23 mouse cellular contexts compared by ENCODE assay signal in the genomic region with DNA sequence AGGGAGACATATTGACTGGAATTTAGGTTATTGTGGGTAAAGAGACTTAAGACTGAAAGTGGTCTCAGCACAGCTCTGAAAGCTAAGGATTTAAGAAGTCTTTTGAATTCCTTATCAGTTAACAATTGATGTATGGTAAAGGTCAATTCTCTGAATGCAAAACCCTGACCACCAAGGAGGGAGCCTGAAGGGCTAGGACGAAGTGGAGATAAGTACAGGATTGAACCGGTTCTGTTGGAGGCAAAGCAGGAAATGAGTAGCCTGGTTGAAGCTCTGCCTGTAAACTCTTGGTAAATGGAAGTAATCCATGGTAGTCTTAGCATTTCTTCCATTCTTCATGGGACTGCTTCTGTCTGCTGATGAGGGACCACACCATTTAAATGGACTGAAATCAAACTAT. TPM values are rescaled to one million over a fixed set of nuclear protein-coding genes. Genes with fewer than 3 reads are reported as not detected.
DNase-seq lines count a peak whose midpoint lies in the region; ATAC-seq and TF ChIP-seq lines count a peak whose summit lies in the region.
"Had no signal": no experiment of that assay in that cellular context is flagged by ENCODE, and none has a peak within 500 bp of the region (broad histone marks: within the 10 kb centered on the region; RNA-seq: fewer than 3 reads in every experiment).

No protein-coding gene starts in this region.

- no peak for ATAC-seq in heart, postnatal 0 days (ENCODE audit: insufficient read depth, low read depth)
- 0 out of 2 replicates have a peak, but pooled peaks have one; percentile 51 for ATAC-seq in stomach, embryonic 15.5 days (ENCODE audit: insufficient read depth, low FRiP score, low read depth)
- no peak for ATAC-seq in midbrain, embryonic 11.5 days (ENCODE audit: low FRiP score)
- ATAC-seq: activated CD4-positive, CD25-positive, alpha-beta regulatory T cell, adult 4 months; CD4-positive, CD25-positive, alpha-beta regulatory T cell, adult 4 months; forebrain, embryonic 14.5 days; inflammation-experienced regulatory T-cells, adult 6 months had no signal

- H3K27ac ChIP-seq in heart, postnatal 0 days (ENCODE audit: low read depth): 0 out of 2 replicates have a peak overlapping the region, but pooled peaks have one; percentile 60
- peak overlapping the region; percentile 75 for H3K27ac ChIP-seq in embryonic fibroblast, embryonic 13.5 days (ENCODE audit: insufficient read depth, low read length)
- H3K27ac ChIP-seq in stomach, embryonic 15.5 days: no peak overlapping the region
- H3K27ac ChIP-seq in midbrain, embryonic 11.5 days (ENCODE audit: low read depth, low read length): no peak overlapping the region
- H3K27ac ChIP-seq: embryonic facial prominence, embryonic 13.5 days; hindbrain, embryonic 15.5 days had no signal

- H3K4me2 ChIP-seq in heart, postnatal 0 days (ENCODE audit: low read depth, low read length): no peak overlapping the region
- no peak overlapping the region for H3K4me2 ChIP-seq in stomach, embryonic 15.5 days
- no peak overlapping the region for H3K4me2 ChIP-seq in midbrain, embryonic 11.5 days
- H3K4me2 ChIP-seq: embryonic facial prominence, embryonic 13.5 days; heart, embryonic 12.5 days; hindbrain, embryonic 15.5 days had no signal

- DNase-seq in heart, postnatal 0 days (ENCODE audit: low spot score): no peak
- no peak for DNase-seq in heart, adult 18-20 months
- peak; percentile 68 for DNase-seq in 416B (ENCODE audit: low read depth)
- no peak for DNase-seq in urinary bladder, adult 18-20 months (ENCODE audit: low spot score in 2 of 2)
- no peak for DNase-seq in midbrain, embryonic 11.5 days (ENCODE audit: low spot score, missing footprints)
- DNase-seq in gastrocnemius, adult 8-10 months (ENCODE audit: low spot score in 2 of 2): no peak
- DNase-seq: adrenal gland, postnatal 25 days; B cell, adult 2 months; cerebellum, adult 18-20 months; cerebellum, adult 9-11 months; cerebellum, postnatal 36 days; gastrocnemius, postnatal 14 days; heart, postnatal 36 days; kidney, adult 18-20 months had no signal

- WGBS in heart, postnatal 0 days: 34% methylated on average over 2 of the region's 2 CpGs
- WGBS in stomach, embryonic 15.5 days: 33% methylated on average over 2 of the region's 2 CpGs
- 29% methylated on average over 2 of the region's 2 CpGs for WGBS in midbrain, embryonic 11.5 days

- no peaks in the 10 kb centered on the region for H3K36me3 ChIP-seq in heart, postnatal 0 days (replicated peaks; ENCODE audit: control insufficient read depth, insufficient read depth, low read length)
- no peaks in the 10 kb centered on the region for H3K36me3 ChIP-seq in stomach, embryonic 15.5 days
- no peaks in the 10 kb centered on the region for H3K36me3 ChIP-seq in midbrain, embryonic 11.5 days (ENCODE audit: control insufficient read depth, insufficient read depth, low read length)
- H3K36me3 ChIP-seq: embryonic facial prominence, embryonic 13.5 days; heart, embryonic 12.5 days; hindbrain, embryonic 15.5 days had no signal

- no peak overlapping the region for H3K9ac ChIP-seq in heart, postnatal 0 days (replicated peaks; ENCODE audit: low read depth, low read length)
- no peak overlapping the region for H3K9ac ChIP-seq in stomach, embryonic 15.5 days
- H3K9ac ChIP-seq in midbrain, embryonic 11.5 days (ENCODE audit: low read length): no peak overlapping the region
- H3K9ac ChIP-seq: embryonic facial prominence, embryonic 13.5 days; heart, embryonic 12.5 days; hindbrain, embryonic 15.5 days had no signal

- H3K9me3 ChIP-seq in heart, postnatal 0 days (replicated peaks; ENCODE audit: control insufficient read depth, low read length): no peaks in the 10 kb centered on the region
- H3K9me3 ChIP-seq in stomach, embryonic 15.5 days: no peaks in the 10 kb centered on the region
- no peaks in the 10 kb centered on the region for H3K9me3 ChIP-seq in midbrain, embryonic 11.5 days (ENCODE audit: control insufficient read depth, low read length)
- H3K9me3 ChIP-seq: embryonic facial prominence, embryonic 13.5 days; heart, embryonic 12.5 days; hindbrain, embryonic 15.5 days had no signal

- no peak overlapping the region for H3K4me3 ChIP-seq in heart, postnatal 0 days (ENCODE audit: low read depth, low read length)
- H3K4me3 ChIP-seq in embryonic fibroblast, embryonic 13.5 days (ENCODE audit: insufficient read depth, low read length): no peak overlapping the region
- H3K4me3 ChIP-seq in stomach, embryonic 15.5 days (replicated peaks): no peak overlapping the region
- no peak overlapping the region for H3K4me3 ChIP-seq in midbrain, embryonic 11.5 days (ENCODE audit: low read depth, low read length)
- H3K4me3 ChIP-seq: embryonic facial prominence, embryonic 13.5 days; heart, embryonic 12.5 days; hindbrain, embryonic 15.5 days had no signal

- no peak for TF ChIP-seq EP300 in heart, postnatal 0 days (IDR thresholded peaks at IDR 0.05; ENCODE audit: low read depth)

- no peak for TF ChIP-seq CTCF in heart, postnatal 0 days (IDR thresholded peaks at IDR 0.05; ENCODE audit: low read depth)
- no peak for TF ChIP-seq CTCF in embryonic fibroblast, embryonic 13.5 days (IDR thresholded peaks at IDR 0.05; ENCODE audit: borderline replicate concordance, insufficient read depth, low read length)

- no peak for TF ChIP-seq POLR2A in embryonic fibroblast, embryonic 13.5 days (IDR thresholded peaks at IDR 0.05; ENCODE audit: low read depth, low read length)

- peaks cover 21% of the 10 kb centered on the region for H3K4me1 ChIP-seq in heart, postnatal 0 days (ENCODE audit: control insufficient read depth, insufficient read depth)
- peaks cover 10% of the 10 kb centered on the region for H3K4me1 ChIP-seq in embryonic fibroblast, embryonic 13.5 days (ENCODE audit: control insufficient read depth, insufficient read depth, low read length)
- H3K4me1 ChIP-seq in stomach, embryonic 15.5 days: no peaks in the 10 kb centered on the region
- no peaks in the 10 kb centered on the region for H3K4me1 ChIP-seq in midbrain, embryonic 11.5 days (ENCODE audit: control insufficient read depth, insufficient read depth, low read length)
- H3K4me1 ChIP-seq: hindbrain, embryonic 15.5 days had no signal

- no peaks in the 10 kb centered on the region for H3K27me3 ChIP-seq in heart, postnatal 0 days (ENCODE audit: control insufficient read depth, insufficient read depth, low read length)
- no peaks in the 10 kb centered on the region for H3K27me3 ChIP-seq in stomach, embryonic 15.5 days (replicated peaks)
- H3K27me3 ChIP-seq in midbrain, embryonic 11.5 days (ENCODE audit: control insufficient read depth, insufficient read depth, low read length): no peaks in the 10 kb centered on the region
- H3K27me3 ChIP-seq: embryonic facial prominence, embryonic 13.5 days; heart, embryonic 12.5 days; hindbrain, embryonic 15.5 days had no signal

RNA-seq across cellular contexts. Expression of a gene that starts 17.5 kb away (rescaled TPM):
- total RNA-seq in heart, postnatal 0 days (2014; rRNA removed; ENCODE audit: low replicate concordance): 65.3 and 92.1 TPM in 2 replicates
- 54.6 and 59.6 TPM in 2 replicates for polyA plus RNA-seq in heart, postnatal 0 days (2015; fragmentation: Nextera tagmentation; extraction: Ambion mirVana)
- total RNA-seq in heart, adult 18-20 months (2021): 10 to 100 TPM; 64.8 to 69.7 TPM
- 105 and 134 TPM in 2 replicates for polyA plus RNA-seq in embryonic fibroblast, embryonic 13.5 days (2011; ENCODE audit: insufficient read length, low read depth, missing spikeins)
- 80.4 and 88.9 TPM in 2 replicates for polyA plus RNA-seq in stomach, embryonic 15.5 days (2015; fragmentation: Nextera tagmentation; extraction: Ambion mirVana)
- polyA plus RNA-seq in midbrain, embryonic 11.5 days (2014; fragmentation: Nextera tagmentation; extraction: Ambion mirVana): 54.6 and 59.5 TPM in 2 replicates
- 10 to 100 TPM; 15.9 to 31.8 (median 21.1) TPM for total RNA-seq in gastrocnemius, adult 8-10 months (2022)

Comparison
In these comparisons a context has a peak if more than half of its experiments do, and no peak if none do; other contexts are left out.
1. H3K27ac ChIP-seq: peak in heart, postnatal 0 days (single experiment) and embryonic fibroblast, embryonic 13.5 days (single experiment); none in stomach, embryonic 15.5 days (single experiment) and midbrain, embryonic 11.5 days (single experiment).